Mouse (Mus musculus) G1E (cell line): Measurements from ENCODE around the gene Olfr1246. TPM values are rescaled to one million over a fixed set of nuclear protein-coding genes. Genes with fewer than 3 reads are reported as not detected.

Experiments used
- ATAC-seq: 2 replicates; pipeline ENCODE4 v1.8.0; 2016; ENCODE audit warnings: mild to moderate bottlenecking; ENCODE audit not compliant: insufficient number of reproducible peaks, poor library complexity, low FRiP score, severe bottlenecking; ENCODE audit errors: extremely low read depth
- DNase-seq: peaks from one replicate; pipeline ENCODE4 v3.0.0; 2012; ENCODE audit warnings: low spot score
- H3K27me3 ChIP-seq: 2 replicates; pipeline ENCODE4 v1.6.1; 2012; ENCODE audit warnings: mild to moderate bottlenecking, low read length, inconsistent platforms; ENCODE audit not compliant: insufficient read depth
- H3K36me3 ChIP-seq: replicated peaks from 2 replicates; pipeline ENCODE3; 2012; ENCODE audit warnings: mild to moderate bottlenecking, inconsistent platforms
- H3K4me1 ChIP-seq: 2 replicates; pipeline ENCODE4 v1.6.1; 2012; ENCODE audit warnings: low read depth, low read length, inconsistent platforms, mixed read lengths; ENCODE audit not compliant: insufficient read depth
- H3K4me3 ChIP-seq: 2 replicates; pipeline ENCODE4 v1.5.1; 2012; ENCODE audit warnings: low read depth, mild to moderate bottlenecking, inconsistent platforms, low read length, moderate library complexity, mixed read lengths
- H3K9me3 ChIP-seq: replicated peaks from 2 replicates; pipeline ENCODE4 v1.6.1; 2012; ENCODE audit warnings: inconsistent platforms
- CTCF ChIP-seq: IDR thresholded peaks from 2 replicates; pipeline ENCODE4 v1.5.1; 2012; ENCODE audit warnings: low read depth, low read length, inconsistent platforms, mixed read lengths
- GATA1 ChIP-seq: IDR thresholded peaks from 2 replicates; pipeline ENCODE4 v1.6.1; 2012; ENCODE audit warnings: borderline replicate concordance, low read length, inconsistent platforms, mixed read lengths
- GATA2 ChIP-seq: IDR thresholded peaks from 2 replicates; pipeline ENCODE4 v1.6.1; 2012; ENCODE audit warnings: low read depth, low read length, inconsistent platforms, borderline replicate concordance
- POLR2AphosphoS5 ChIP-seq: IDR thresholded peaks from 2 replicates; pipeline ENCODE4 v1.6.1; 2012; ENCODE audit warnings: low read depth, low read length, inconsistent platforms; ENCODE audit not compliant: insufficient replicate concordance
- TAL1 ChIP-seq: conservative IDR thresholded peaks from 2 replicates; pipeline ENCODE4 v1.6.1; 2012; ENCODE audit warnings: low read depth, low read length, inconsistent platforms, mixed read lengths
- polyA plus RNA-seq: library from polyadenylated mRNA; stranded (reverse); fragments of >175 nt; gene quantifications from 2 replicates; pipeline ENCODE4 v1.2.3, GENCODE M21; 2012
- total RNA-seq, 2 experiments: library from RNA; stranded (forward) in 1 of 2; stranded (reverse) in 1 of 2; fragments of 200-1000 nt in 1 of 2; fragments of >200 nt in 1 of 2; fragmentation: Nextera tagmentation in 1 of 2; gene quantifications; 2 replicates each; pipeline ENCODE4 v1.2.3; 2014 to 2017

Gene Olfr1246
- total and polyA plus RNA-seq, 3 experiments = 0.05 TPM; not detected in 2

GRCm38 (mm10) chr2:89539923-89540322 lies 53.0 kb downstream of the Olfr1246 start:
- no peak for ATAC-seq
- TF ChIP-seq TAL1 (no peak), GATA1 (no peak), CTCF (no peak), POLR2AphosphoS5 (no peak), GATA2 (no peak)
- no peaks in the 10 kb centered on the region for H3K36me3 ChIP-seq
- DNase-seq = no peak
- H3K27me3 ChIP-seq = no peaks in the 10 kb centered on the region
- no peaks in the 10 kb centered on the region for H3K4me1 ChIP-seq
- no peak overlapping the region for H3K4me3 ChIP-seq
- H3K9me3 ChIP-seq = peaks cover 6% of the 10 kb centered on the region

Other genes starting within 250 kb of the Olfr1246 start
- gene Olfr1234, start 228.3 kb downstream of the Olfr1246 start, total RNA-seq (2014; fragmentation: Nextera tagmentation) = not detected in 2 replicates
- 0.06 and 0.22 TPM in 2 replicates for gene Olfr1234, start 228.3 kb downstream of the Olfr1246 start, total RNA-seq (2017)
- gene Olfr1234, start 228.3 kb downstream of the Olfr1246 start, polyA plus RNA-seq = not detected in 2 replicates
- not detected in 2 replicates for gene Olfr1238, start 183.5 kb downstream of the Olfr1246 start, total RNA-seq (2014; fragmentation: Nextera tagmentation)
- gene Olfr1238, start 183.5 kb downstream of the Olfr1246 start, total RNA-seq (2017) = 0.11 and 0.12 TPM in 2 replicates
- not detected in 2 replicates for gene Olfr1238, start 183.5 kb downstream of the Olfr1246 start, polyA plus RNA-seq
- not detected in 2 replicates for gene Olfr1239, start 172.8 kb downstream of the Olfr1246 start, total RNA-seq (2014; fragmentation: Nextera tagmentation)
- gene Olfr1239, start 172.8 kb downstream of the Olfr1246 start, total RNA-seq (2017) = 0.16 and 0.23 TPM in 2 replicates
- gene Olfr1239, start 172.8 kb downstream of the Olfr1246 start, polyA plus RNA-seq = not detected in 2 replicates
- not detected in 2 replicates for gene Olfr1240, start 150.2 kb downstream of the Olfr1246 start, total RNA-seq (2014; fragmentation: Nextera tagmentation)
- 0.05 and 0.23 TPM in 2 replicates for gene Olfr1240, start 150.2 kb downstream of the Olfr1246 start, total RNA-seq (2017)
- gene Olfr1240, start 150.2 kb downstream of the Olfr1246 start, polyA plus RNA-seq = not detected in 2 replicates
- not detected in 2 replicates for gene Olfr1241, start 106.0 kb downstream of the Olfr1246 start, total RNA-seq (2014; fragmentation: Nextera tagmentation)
- 0.06 TPM in 1 of 2 replicates, not detected in the other for gene Olfr1241, start 106.0 kb downstream of the Olfr1246 start, total RNA-seq (2017)
- gene Olfr1241, start 106.0 kb downstream of the Olfr1246 start, polyA plus RNA-seq = not detected in 2 replicates
- not detected in 2 replicates for gene Olfr1242, start 94.8 kb downstream of the Olfr1246 start, total RNA-seq (2014; fragmentation: Nextera tagmentation)
- not detected in 2 replicates for gene Olfr1242, start 94.8 kb downstream of the Olfr1246 start, total RNA-seq (2017)
- gene Olfr1242, start 94.8 kb downstream of the Olfr1246 start, polyA plus RNA-seq = not detected in 2 replicates
- gene Olfr1243, start 61.7 kb downstream of the Olfr1246 start, total RNA-seq (2014; fragmentation: Nextera tagmentation) = not detected in 2 replicates
- 0.23 and 0.38 TPM in 2 replicates for gene Olfr1243, start 61.7 kb downstream of the Olfr1246 start, total RNA-seq (2017)
- gene Olfr1243, start 61.7 kb downstream of the Olfr1246 start, polyA plus RNA-seq = not detected in 2 replicates
- gene Olfr1245, start 14.7 kb downstream of the Olfr1246 start, total RNA-seq (2014; fragmentation: Nextera tagmentation) = not detected in 2 replicates
- 0.46 TPM in 1 of 2 replicates, not detected in the other for gene Olfr1245, start 14.7 kb downstream of the Olfr1246 start, total RNA-seq (2017)
- gene Olfr1245, start 14.7 kb downstream of the Olfr1246 start, polyA plus RNA-seq = not detected in 2 replicates
- not detected in 2 replicates for gene Olfr1247, start 21.0 kb upstream of the Olfr1246 start, total RNA-seq (2014; fragmentation: Nextera tagmentation)
- 0.06 and 0.22 TPM in 2 replicates for gene Olfr1247, start 21.0 kb upstream of the Olfr1246 start, total RNA-seq (2017)
- gene Olfr1247, start 21.0 kb upstream of the Olfr1246 start, polyA plus RNA-seq = not detected in 2 replicates
- gene Olfr1248, start 25.1 kb upstream of the Olfr1246 start, total RNA-seq (2014; fragmentation: Nextera tagmentation) = not detected in 2 replicates
- gene Olfr1248, start 25.1 kb upstream of the Olfr1246 start, total RNA-seq (2017) = 0.17 TPM in 1 of 2 replicates, not detected in the other
- not detected in 2 replicates for gene Olfr1248, start 25.1 kb upstream of the Olfr1246 start, polyA plus RNA-seq
- not detected in 2 replicates for gene Olfr1249, start 41.8 kb upstream of the Olfr1246 start, total RNA-seq (2014; fragmentation: Nextera tagmentation)
- gene Olfr1249, start 41.8 kb upstream of the Olfr1246 start, total RNA-seq (2017) = not detected in 2 replicates
- not detected in 2 replicates for gene Olfr1249, start 41.8 kb upstream of the Olfr1246 start, polyA plus RNA-seq
- gene Olfr1250, start 68.3 kb upstream of the Olfr1246 start, total RNA-seq (2014; fragmentation: Nextera tagmentation) = not detected in 2 replicates
- 0.12 and 0.27 TPM in 2 replicates for gene Olfr1250, start 68.3 kb upstream of the Olfr1246 start, total RNA-seq (2017)
- not detected in 2 replicates for gene Olfr1250, start 68.3 kb upstream of the Olfr1246 start, polyA plus RNA-seq
- not detected in 2 replicates for gene Olfr1251, start 78.8 kb upstream of the Olfr1246 start, total RNA-seq (2014; fragmentation: Nextera tagmentation)
- gene Olfr1251, start 78.8 kb upstream of the Olfr1246 start, total RNA-seq (2017) = not detected in 2 replicates
- not detected in 2 replicates for gene Olfr1251, start 78.8 kb upstream of the Olfr1246 start, polyA plus RNA-seq
- not detected in 2 replicates for gene Olfr1252, start 131.9 kb upstream of the Olfr1246 start, total RNA-seq (2014; fragmentation: Nextera tagmentation)
- gene Olfr1252, start 131.9 kb upstream of the Olfr1246 start, total RNA-seq (2017) = 0.06 and 0.11 TPM in 2 replicates
- gene Olfr1252, start 131.9 kb upstream of the Olfr1246 start, polyA plus RNA-seq = not detected in 2 replicates
- gene Olfr1253, start 163.9 kb upstream of the Olfr1246 start, total RNA-seq (2014; fragmentation: Nextera tagmentation) = not detected in 2 replicates
- 0.06 and 0.16 TPM in 2 replicates for gene Olfr1253, start 163.9 kb upstream of the Olfr1246 start, total RNA-seq (2017)
- not detected in 2 replicates for gene Olfr1253, start 163.9 kb upstream of the Olfr1246 start, polyA plus RNA-seq
- not detected in 2 replicates for gene Olfr1254, start 200.5 kb upstream of the Olfr1246 start, total RNA-seq (2014; fragmentation: Nextera tagmentation)
- 0.22 TPM in 1 of 2 replicates, not detected in the other for gene Olfr1254, start 200.5 kb upstream of the Olfr1246 start, total RNA-seq (2017)
- not detected in 2 replicates for gene Olfr1254, start 200.5 kb upstream of the Olfr1246 start, polyA plus RNA-seq
- gene Olfr1255, start 218.9 kb upstream of the Olfr1246 start, total RNA-seq (2014; fragmentation: Nextera tagmentation) = not detected in 2 replicates
- not detected in 2 replicates for gene Olfr1255, start 218.9 kb upstream of the Olfr1246 start, total RNA-seq (2017)
- not detected in 2 replicates for gene Olfr1255, start 218.9 kb upstream of the Olfr1246 start, polyA plus RNA-seq
- not detected in 2 replicates for gene Olfr1256, start 248.4 kb upstream of the Olfr1246 start, total RNA-seq (2014; fragmentation: Nextera tagmentation)
- gene Olfr1256, start 248.4 kb upstream of the Olfr1246 start, total RNA-seq (2017) = 0.06 and 0.11 TPM in 2 replicates
- not detected in 2 replicates for gene Olfr1256, start 248.4 kb upstream of the Olfr1246 start, polyA plus RNA-seq